Mouse (Mus musculus): Measurements from ENCODE around the gene Sirt5. TPM values are rescaled to one million over a fixed set of nuclear protein-coding genes. Genes with fewer than 3 reads are reported as not detected.

The Sirt5 gene
- total RNA-seq (2021) = 10 to 100 TPM; 22.2 to 22.7 TPM
- long read RNA-seq, partial matches to known transcripts = 1 of 4 reads
- long read RNA-seq, other reads (novel, unspliced or antisense) = 1 of 4 reads

DNA sequence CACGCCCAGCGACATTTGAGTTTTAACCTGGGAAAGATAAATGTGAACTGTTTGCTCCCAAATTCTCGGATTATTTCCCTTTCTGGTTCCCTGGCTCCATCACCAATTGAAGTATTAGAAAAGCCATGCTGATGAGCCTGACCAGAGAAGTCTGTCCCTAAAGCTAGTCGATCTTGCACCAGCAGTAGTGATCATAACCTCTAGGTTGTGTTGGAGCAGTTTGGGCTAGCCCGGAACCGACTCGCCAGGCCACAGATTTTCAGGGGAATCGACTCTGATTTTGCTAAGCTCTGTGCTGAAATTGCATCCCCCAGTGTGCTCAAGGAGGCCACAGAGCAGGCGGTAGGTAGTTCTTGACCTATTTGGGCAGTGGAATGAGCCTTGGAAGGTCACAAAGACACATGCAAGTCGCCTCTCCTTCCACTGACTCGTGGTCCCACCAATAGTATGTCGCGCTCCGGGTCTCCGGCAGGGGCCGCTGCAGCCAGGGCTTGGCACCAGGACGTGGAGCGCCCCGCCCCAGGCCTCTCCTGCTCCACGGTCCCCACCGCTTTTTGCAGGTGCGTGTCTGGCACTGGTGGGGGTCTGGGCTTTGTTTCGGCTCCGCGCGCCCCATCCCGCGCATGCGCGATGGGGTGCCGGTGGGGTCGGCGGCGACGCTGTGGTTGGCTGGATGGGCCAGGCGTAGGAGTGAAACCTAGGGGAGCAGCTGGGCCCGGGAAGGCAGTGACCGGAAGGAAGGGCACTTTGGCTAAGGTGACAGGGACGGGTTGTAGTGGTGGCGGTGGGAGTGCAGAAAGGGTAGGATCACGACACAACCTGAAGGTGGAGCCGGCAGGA, at the start of gene Sirt5:
Sirt5 (plus strand) TSS at position 512 of the 840 bp plus-strand sequence.
- DNase-seq (ENCODE audit: low spot score in 2 of 2) = peak; percentile 62 to 87

DNA sequence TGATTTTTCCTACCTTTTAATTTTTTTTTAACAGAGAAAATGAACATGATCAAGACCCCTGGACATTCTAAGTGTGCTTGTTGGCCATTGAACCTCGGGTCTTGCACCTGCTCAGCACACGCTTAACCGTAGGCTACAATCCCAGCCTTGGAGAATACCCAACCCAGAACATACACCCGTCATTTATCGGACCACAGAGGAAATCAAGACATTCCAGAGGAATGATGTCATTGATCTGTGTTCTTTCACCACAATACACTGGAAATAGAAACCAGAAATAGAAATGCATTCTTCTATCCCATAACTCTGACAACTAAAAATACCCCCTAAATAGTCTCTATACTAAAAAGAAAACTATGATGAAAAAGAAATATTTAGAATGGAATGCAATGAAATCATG, 47.9 kb upstream of the Sirt5 start:
- DNase-seq (ENCODE audit: low spot score in 2 of 2) = no peak

DNA sequence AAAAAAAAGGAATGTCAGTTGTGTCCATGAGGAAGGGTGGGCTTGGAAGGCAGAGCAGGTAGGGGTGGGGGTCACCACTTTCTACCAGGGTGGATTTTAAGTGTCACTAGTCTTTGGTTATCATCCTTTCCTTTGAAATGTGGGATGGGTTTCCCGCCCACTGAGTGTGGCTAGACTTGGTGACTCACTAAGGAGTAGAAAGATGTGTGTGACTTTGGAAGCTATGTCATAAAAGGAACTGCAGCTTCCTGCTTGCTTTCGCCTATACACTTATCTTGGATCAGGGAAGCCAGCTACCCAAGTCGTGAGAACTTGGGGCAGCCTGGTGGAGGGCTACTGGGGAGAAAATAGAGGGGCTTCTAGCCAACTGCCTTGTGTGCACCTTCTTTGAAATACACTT, 45.9 kb upstream of the Sirt5 start:
- no peak for DNase-seq (ENCODE audit: low spot score in 2 of 2)

DNA sequence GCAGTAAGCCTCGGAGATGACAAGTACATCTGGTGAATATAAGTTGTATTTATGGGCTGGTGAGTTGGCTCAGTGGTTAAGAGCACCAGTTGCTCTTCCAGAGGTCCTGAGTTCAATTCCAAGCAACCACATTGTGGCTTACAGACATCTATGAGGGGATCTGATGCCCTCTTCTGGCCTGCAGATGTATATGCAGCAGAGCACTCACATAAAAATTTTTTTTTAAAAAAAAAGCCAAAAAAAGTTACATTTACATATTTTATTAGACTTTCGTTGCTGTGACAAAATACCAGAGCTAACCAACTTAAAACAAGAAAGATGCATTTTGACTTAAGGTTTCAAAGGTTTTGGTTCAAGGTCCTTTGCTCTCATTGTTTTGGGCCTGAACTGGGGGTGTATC, 43.8 kb upstream of the Sirt5 start:
- no peak for DNase-seq (ENCODE audit: low spot score in 2 of 2)

DNA sequence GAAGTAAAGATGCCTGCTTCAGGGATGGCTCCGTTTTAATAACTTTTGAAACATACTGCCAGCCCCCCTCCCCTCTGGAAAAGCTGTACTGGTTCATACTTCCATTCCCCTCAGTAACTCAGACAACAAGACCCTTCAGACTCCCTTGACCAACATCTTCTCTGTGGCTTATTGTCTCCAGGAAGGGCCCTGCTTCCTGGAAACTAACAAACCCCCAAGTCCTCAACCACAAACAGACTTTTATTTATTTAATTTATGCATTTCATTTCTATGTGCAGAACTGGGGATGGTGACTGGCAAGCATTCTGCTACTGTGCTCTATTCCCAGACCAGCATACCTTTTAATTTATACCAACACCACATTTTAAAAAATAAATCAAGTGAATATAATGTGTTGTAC, 39.9 kb upstream of the Sirt5 start:
- no peak for DNase-seq (ENCODE audit: low spot score in 2 of 2)

DNA sequence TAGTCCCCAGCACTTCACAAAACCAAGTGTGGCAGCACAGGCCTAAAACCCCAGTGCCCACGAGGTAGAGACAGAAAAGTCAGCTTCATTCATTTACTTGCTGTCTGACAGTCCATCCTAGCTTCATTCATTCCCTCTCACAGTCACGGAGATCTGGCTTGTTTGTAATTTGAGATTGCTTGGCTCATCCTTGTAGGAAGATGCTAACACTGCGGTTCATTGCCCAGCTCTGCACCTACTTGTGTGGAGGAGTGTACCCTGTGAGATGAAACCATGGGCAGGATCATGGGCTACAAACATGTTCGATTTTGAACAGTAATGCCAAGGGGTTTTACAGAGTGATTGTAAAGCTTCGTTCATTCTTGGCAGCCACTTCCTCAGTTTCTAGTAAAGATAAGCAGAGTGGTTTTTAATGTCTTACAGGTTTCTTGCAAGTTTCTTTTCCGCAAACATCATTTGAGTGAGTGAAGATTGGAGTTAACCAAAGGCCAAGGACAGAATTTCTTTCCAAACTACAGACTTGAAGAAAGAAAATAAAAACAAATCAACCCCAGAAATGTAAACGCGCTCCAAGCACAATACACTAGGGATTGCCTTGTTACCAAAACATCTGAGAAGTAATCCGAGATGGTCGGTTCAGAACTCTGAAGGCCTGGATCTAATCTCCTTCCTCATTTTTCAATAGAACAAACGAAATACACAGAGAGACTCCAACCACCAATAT, 33.4 kb upstream of the Sirt5 start:
- no peak for DNase-seq (ENCODE audit: low spot score in 2 of 2)

DNA sequence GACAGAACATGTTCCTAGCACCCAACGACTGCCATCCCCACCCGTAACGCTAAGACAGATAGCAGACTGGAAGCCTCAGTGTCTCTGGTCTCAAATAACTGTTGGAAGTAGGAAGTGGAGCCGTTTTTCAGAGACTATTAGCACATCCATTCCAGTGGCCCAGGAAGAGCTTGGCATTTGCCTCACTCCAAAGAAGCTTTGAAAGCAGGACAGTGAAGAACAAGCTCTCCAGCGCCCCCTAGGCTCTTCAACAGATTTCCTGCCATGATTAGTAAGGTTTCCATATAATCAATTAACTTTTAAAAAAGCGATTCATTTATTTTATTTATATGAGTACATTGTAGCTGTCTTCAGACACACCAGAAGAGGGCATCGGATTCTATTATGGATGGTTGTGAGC, 32.7 kb upstream of the Sirt5 start:
- DNase-seq (ENCODE audit: low spot score in 2 of 2) = no peak

DNA sequence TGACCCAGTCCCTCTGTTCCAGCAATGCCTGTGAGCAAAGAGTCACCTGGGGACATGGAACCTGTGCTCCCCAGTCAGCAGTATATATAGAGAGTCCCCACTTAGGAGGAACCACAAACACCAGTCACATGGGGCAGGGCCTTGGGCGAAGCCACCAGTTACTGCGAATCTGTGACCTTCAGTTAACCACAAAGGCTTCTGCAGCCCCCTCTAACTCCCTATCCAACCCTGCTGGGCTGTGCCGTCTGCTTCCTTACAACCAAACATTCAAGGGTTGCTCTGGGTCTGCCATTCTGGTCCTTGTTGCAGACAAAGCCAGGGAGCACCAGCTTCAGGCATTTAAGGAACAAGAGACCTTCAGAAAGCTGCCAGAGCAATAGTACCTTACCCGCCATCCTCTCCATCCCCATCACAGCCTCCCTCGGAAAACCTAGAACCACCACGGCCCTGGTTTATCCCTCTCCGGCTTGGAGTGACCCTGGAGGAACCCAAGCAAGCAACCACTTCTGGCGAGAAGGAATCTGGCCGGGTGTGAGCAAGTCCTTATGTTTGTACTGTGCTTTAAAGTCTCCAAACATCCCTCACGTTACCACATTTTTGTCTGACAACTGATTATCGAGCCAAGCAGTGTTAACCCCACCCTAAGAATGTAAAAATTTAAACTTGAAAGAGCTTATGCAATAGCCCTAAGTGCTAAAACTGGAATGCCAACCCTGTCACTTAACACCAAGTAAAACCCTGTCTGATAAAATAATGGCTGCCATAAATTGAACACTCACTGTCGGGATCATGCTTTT, 28.7 kb upstream of the Sirt5 start:
- no peak for DNase-seq (ENCODE audit: low spot score in 2 of 2)

DNA sequence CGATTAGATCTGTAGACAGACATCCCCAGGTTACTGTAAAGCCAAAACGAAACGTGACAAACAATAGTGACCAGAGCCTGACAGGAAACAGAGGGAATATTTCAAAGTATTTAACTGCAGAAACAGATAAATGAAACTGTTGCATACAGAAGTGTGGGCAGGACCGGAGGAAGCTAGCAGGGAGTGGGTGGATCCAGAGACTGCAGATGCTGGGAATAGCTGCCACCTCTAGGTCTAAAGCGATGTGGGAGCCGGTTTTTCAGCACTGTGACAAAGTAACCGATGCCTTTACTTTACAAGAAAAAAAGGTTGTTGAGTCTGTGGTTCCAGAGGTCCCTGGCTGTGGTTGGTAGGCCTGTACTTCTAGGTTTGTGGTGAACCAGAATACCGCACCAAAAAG, 27.3 kb upstream of the Sirt5 start:
- peak in 1 of 2 experiments; percentile 28 for DNase-seq (ENCODE audit: low spot score in 2 of 2)

DNA sequence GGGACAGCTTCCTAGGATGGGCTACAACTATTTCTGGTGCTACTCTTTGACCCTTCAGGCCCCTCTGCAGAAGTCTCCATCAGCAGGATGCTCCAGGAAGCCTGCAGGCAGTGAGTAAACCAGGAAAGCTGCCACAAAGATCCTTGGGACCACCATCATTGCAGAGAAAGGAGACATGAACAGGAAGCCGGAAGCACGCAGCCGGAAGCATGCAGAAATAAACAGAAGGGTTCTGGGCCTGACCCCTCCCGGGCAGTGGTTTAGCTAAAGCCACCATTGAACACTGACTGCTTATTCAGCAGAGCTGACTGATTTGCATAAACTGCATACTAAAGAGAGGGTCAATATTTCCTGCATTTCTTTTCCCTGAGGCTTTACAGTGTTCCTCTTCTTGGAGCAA, 26.7 kb upstream of the Sirt5 start:
- DNase-seq (ENCODE audit: low spot score in 2 of 2) = no peak

DNA sequence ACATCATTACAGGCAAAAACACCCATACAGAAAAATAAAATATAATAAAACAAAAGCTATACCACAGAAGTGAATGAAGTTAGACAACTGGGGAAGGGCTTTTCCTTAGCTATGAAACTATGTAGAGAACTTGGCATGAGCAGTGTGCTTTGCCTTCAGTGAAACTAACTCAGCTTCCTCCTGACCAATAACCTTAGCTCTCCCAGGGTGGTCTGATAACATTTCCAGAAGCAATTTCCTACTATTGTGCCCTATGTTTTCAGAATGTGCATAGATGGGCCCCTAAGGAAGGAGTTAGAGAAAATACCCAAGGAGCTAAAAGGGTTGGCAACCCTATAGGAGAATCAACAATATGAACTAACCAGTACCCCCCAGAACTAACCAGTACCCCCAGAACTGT, 18.5 kb upstream of the Sirt5 start:
- no peak for DNase-seq (ENCODE audit: low spot score in 2 of 2)

DNA sequence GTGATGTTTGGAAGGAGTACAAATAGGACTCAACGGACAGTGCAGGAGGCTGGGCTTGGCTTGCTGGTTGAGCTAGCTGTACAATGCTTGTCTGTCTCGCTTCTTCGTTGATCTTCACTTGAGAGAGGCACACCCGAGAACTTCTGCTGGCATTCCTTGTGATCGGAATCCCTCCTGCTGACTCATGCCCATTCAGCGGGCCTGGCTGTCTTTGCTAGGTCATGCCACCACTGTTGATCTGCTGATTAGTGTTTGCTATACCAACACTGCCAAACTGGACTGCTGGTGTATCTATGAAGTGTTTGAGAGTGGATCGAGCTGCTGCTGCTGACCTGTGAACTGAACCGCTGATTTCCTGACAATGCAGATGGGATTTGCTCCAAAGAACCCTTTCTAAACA, 15.9 kb upstream of the Sirt5 start:
- DNase-seq (ENCODE audit: low spot score in 2 of 2) = no peak

DNA sequence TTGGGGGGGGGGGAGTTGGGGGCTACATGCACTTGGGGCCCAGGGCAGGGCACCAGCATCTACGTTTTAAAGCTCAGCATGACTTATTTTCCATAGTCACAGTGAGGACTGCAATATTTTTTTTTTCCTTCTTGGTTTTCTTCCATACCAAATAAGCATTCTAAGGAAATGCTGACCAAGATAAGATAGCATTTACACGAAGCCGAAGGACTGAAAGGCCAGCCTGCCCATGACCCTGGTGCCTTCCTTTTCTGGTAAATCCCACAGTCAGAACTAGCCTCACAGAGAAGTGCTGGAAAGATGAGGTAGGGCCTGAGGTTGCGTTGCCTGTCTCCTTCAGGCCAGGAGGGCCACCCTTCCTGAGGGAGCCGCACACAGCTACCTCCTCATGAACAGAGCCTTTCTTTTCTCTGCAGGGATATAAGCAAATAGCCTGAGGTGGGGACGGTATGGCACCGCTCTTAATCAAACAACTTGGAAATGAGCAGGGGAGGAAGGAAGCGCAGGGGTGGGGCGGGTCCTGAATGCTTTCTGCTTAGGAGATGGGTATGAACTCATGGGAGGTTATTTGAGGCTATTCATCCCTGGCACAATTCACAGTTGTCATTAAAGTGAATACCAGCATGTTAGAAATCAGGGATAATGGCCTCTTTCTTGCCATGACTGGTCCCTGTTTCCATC, 14.7 kb upstream of the Sirt5 start:
- DNase-seq (ENCODE audit: low spot score in 2 of 2) = no peak

DNA sequence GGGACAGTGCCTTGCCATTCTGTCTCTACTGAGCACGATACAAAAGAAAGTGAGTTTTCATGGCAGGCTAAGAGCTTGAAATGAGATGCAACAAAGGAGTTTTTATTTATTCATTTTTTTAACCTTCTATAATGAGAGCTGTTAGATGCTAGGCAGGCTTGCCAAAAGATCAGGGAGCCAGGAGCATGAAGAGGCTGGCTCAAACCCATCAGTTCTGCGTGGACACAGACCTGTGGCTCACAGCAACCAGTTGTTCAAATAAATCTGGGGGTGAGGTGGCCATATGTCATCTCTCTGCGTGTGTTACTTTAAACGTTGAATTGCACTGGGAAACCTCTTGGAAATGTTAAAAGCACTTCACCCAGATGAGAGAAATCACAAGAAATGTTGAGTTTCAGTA, 11.9 kb upstream of the Sirt5 start:
- DNase-seq (ENCODE audit: low spot score in 2 of 2) = peak in 1 of 2 experiments; percentile 15

DNA sequence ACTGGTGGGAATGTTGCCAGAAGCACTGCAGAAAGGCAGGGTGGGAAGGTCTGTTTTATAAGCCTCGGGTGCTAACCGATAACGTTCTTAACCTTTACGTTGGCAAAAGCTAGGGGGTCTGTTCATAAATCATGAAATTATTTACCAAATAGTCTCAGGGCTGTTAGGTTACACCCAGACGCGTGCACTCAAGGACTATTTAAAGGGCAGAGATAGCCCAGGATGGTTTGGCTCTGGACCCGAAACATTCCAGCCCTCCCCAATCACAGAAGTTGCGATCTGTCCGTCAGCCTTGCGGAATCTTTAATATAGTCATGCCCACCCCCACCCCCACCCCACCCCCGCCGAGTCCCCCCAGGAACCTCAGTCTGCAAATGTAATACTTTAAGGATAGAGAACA, 10.9 kb upstream of the Sirt5 start:
- no peak for DNase-seq (ENCODE audit: low spot score in 2 of 2)

DNA sequence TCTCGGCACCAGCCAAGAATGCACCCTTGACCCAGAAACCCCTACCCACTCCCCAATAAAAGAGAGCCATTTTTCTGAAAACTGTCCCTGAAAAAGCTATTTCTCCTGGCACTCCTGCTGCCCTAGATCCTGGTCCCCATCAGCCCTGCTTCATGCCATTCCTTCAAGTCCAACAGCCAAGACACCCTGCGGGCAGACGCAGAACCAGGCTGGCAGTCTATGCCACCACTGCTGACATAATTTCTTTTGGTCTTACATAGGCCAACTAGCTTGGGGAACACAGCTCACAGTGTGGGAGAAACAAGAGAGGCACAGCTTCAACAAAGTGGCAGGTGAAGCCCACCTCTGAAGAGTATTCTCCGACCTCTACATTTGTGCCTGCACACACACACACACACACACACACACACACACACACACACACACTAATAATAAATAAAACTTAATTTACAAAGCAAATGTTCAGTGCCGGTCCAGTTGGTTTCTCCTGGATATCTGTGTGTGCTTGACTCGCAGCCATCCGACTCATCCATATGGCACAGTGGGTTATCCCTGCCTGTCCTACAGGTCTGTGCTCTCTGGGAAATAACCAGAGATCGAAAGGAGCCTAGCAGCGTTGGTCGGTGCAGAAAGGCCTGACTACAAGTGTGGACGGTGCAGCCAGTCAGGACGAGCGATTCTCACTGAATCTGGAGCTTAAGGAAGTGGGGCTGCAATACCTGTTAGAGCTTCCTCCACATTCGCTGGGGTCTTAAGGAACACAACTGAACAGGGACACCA, 8.8 kb upstream of the Sirt5 start:
- no peak for DNase-seq (ENCODE audit: low spot score in 2 of 2)

DNA sequence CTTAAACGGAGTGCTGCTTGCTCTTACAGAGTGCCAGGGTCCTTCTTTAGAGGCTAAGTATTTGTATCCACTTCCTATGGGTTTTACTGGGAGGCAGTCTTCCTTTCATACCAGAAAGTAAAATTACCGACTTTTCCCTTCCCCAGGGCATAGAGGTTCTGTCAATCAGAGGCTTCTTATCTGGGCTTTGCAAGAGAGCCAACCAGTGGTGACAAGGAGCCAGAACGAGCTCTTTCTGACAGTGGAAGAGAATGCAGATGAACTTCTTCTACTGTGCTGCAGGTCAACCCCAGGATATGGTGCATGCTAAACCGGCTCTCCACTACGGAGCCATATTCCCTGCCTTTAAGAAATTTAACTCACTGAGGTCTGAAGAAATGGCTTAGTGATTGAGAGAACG, 4.8 kb upstream of the Sirt5 start:
- DNase-seq (ENCODE audit: low spot score in 2 of 2) = no peak

DNA sequence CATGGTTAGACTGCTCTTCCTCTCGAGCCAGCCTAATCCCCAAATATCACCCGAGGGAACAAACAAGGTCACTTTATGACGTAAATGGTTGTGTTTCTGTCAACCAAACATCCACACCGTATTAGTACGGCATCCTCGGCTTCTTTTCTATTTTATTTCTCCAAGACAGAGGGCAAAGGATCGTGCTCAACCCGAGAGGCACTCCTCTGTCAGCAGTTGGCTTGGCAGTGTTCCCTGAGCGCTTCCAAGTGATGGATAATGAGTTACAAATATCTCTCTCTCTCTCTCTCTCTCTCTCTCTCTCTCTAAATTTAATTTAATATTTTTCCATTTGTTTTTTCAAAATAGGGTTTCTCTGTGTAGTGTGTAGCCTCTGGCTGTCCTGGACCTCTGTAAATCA, 2.9 kb upstream of the Sirt5 start:
- no peak for DNase-seq (ENCODE audit: low spot score in 2 of 2)

DNA sequence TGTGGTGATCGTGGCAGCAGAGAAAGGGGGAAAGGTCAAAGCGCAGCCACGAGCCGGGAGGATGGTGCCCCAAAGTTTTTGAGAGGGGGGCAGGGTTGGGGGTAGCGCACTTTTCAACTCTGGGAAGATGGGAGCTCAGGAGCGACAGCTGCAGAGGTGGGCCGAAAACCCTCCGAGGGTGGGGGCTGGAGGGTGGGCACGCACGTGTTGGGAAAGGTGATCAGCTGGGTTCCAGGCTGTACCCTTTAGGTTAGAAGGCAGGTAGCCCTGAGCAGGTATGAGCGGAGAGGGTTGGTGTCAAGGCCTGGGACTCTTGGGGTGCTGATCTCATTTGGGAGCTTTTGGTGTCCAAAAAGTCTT, 509 bp downstream of the Sirt5 start:
- no peak for DNase-seq (ENCODE audit: low spot score in 2 of 2)

DNA sequence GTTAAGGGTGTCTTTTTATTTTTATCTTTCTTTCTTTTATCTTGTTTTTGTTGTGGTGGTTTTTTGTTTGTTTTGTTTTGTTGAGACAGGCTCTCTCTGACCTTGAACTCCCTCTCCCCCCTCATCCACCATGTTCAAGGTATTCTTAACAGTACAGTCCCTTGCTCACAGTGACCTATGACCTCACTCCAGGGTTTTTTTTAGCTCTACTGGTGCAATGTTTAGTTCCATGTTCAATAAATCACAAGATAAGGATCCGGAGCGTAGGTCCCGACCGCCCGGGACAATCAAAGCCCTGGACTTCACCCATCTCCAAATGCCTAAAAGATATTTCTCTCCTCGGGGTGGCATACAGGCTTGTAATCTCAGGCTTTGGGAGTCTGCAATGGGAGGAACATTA, 4.8 kb downstream of the Sirt5 start:
- no peak for DNase-seq (ENCODE audit: low spot score in 2 of 2)

DNA sequence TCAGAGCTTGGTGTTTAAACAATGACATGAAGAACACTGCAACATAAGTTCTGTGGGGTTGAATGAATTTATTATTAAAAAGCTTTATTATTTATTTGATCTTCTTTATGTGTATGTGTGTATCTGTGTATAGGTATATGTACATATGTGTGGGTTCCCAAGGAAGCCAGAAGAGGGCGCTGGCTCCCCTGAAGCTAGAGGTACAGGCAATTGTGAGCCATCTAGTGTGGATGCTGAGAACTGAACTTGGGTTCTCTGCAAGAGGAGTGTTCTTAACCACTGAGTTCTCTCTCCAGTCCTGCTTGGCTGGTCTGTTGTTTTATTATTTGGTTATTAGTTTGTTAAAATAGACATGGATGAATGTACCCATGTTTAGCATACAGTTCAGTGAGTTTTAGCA, 7.6 kb downstream of the Sirt5 start:
- no peak for DNase-seq (ENCODE audit: low spot score in 2 of 2)
